In the genomic region with DNA sequence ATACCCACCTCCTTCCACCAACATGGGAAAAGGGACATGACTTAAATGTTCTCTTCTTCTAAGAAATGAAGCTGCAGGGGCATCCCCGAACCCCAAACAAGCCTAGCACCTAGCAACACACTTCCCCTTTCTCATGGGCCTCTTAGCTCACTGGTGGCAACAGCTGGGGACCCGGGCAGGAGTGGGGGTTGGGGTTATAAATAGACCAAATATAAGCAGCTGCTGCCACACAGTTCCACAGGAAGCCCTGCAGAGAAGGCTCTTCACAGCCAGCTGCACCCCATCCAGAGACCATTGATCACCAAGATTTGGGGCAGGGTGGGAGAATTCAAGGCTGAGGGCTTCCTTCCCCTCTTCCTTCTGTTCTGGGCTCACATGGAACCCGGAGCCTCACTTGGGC, we compare ENCODE assay signal across 8 mouse cellular contexts. TPM values are rescaled to one million over a fixed set of nuclear protein-coding genes. Genes with fewer than 3 reads are reported as not detected.
DNase-seq lines count a peak whose midpoint lies in the region; ATAC-seq and TF ChIP-seq lines count a peak whose summit lies in the region.

No protein-coding gene starts in this region.

- H3K27ac ChIP-seq in liver, embryonic 11.5 days (ENCODE audit: low read depth, low read length) = no peak overlapping the region
- H3K27ac ChIP-seq in limb, embryonic 12.5 days = peak overlapping the region; percentile 45; the same call in 1 of the 2 replicates

- H3K79me2 ChIP-seq in myocyte (ENCODE audit: control insufficient read depth, insufficient read depth) = no peaks in the 10 kb centered on the region

- no peak for ATAC-seq in liver, embryonic 11.5 days (replicated peaks; ENCODE audit: low FRiP score)
- ATAC-seq in limb, embryonic 12.5 days (ENCODE audit: insufficient number of reproducible peaks, insufficient read depth, low FRiP score, low TSS enrichment, low read depth) = peak; percentile 79

- H3K4me2 ChIP-seq in liver, embryonic 11.5 days = no peak overlapping the region; the same call in 1 of the 2 replicates
- no peak overlapping the region for H3K4me2 ChIP-seq in limb, embryonic 12.5 days
- H3K4me2 ChIP-seq in myocyte (ENCODE audit: low read depth) = peak overlapping the region; percentile 63

- H3K27me3 ChIP-seq in liver, embryonic 11.5 days (replicated peaks; ENCODE audit: control insufficient read depth, insufficient read depth, low read length) = peaks cover 17% of the 10 kb centered on the region
- peaks cover 39% of the 10 kb centered on the region for H3K27me3 ChIP-seq in limb, embryonic 12.5 days
- no peaks in the 10 kb centered on the region for H3K27me3 ChIP-seq in myocyte (ENCODE audit: control insufficient read depth, insufficient read depth, insufficient read length)

- no peak overlapping the region for H3K4me3 ChIP-seq in liver, embryonic 11.5 days (ENCODE audit: low read depth, low read length)
- no peak overlapping the region for H3K4me3 ChIP-seq in limb, embryonic 12.5 days (replicated peaks)
- no peak overlapping the region for H3K4me3 ChIP-seq in myocyte

- H3K9ac ChIP-seq in liver, embryonic 11.5 days (ENCODE audit: low read depth, low read length) = no peak overlapping the region
- H3K9ac ChIP-seq in limb, embryonic 12.5 days (replicated peaks) = no peak overlapping the region

- H3K36me3 ChIP-seq in liver, embryonic 11.5 days (ENCODE audit: control insufficient read depth, insufficient read depth, low read length) = no peaks in the 10 kb centered on the region
- no peaks in the 10 kb centered on the region for H3K36me3 ChIP-seq in limb, embryonic 12.5 days
- H3K36me3 ChIP-seq in myocyte (ENCODE audit: control insufficient read depth, insufficient read depth) = no peaks in the 10 kb centered on the region

- no peaks in the 10 kb centered on the region for H3K9me3 ChIP-seq in liver, embryonic 11.5 days (ENCODE audit: control insufficient read depth, low read length)
- H3K9me3 ChIP-seq in limb, embryonic 12.5 days = no peaks in the 10 kb centered on the region

- DNase-seq in liver = peak; percentile 45
- no peak for DNase-seq in liver, embryonic 11.5 days (ENCODE audit: low spot score)
- DNase-seq in heart, adult 18-20 months = peak; percentile 55 to 85
- DNase-seq in left cerebral cortex, adult 18-20 months (ENCODE audit: low spot score in 2 of 2) = no peak
- DNase-seq in cerebellum, adult 11 months = no peak
- no peak for DNase-seq in embryo, embryonic 9.5 days (ENCODE audit: extremely low spot score)

- no peak for TF ChIP-seq POLR2A in myocyte (IDR thresholded peaks at IDR 0.05; ENCODE audit: insufficient read length, low read depth)

- 27% methylated on average over 3 of the region's 3 CpGs for WGBS in liver, embryonic 11.5 days
- 34% methylated on average over 3 of the region's 3 CpGs for WGBS in limb, embryonic 12.5 days

- no peak overlapping the region for H3ac ChIP-seq in myocyte (ENCODE audit: control insufficient read depth, insufficient read length)

- no peaks in the 10 kb centered on the region; the same call in 1 of the 2 replicates for H3K4me1 ChIP-seq in liver, embryonic 11.5 days (replicated peaks; ENCODE audit: control insufficient read depth, insufficient read depth, low read length)
- peaks cover 15% of the 10 kb centered on the region for H3K4me1 ChIP-seq in limb, embryonic 12.5 days (replicated peaks)

TF ChIP-seq in myocyte, 11 proteins besides CTCF, POLR2A, EP300 and RAD21:
- TF ChIP-seq USF1 (IDR thresholded peaks at IDR 0.05; ENCODE audit: low read depth) (no peak), REST (IDR thresholded peaks at IDR 0.05; ENCODE audit: insufficient read depth, insufficient read length) (no peak), CEBPB (IDR thresholded peaks at IDR 0.05; ENCODE audit: insufficient read depth, poor library complexity, severe bottlenecking) (no peak), E2F4 (IDR thresholded peaks at IDR 0.05; ENCODE audit: insufficient read depth) (no peak), TCF3 (IDR thresholded peaks at IDR 0.05; ENCODE audit: insufficient read length, low read depth) (peak; percentile 36), MYOD1 (IDR thresholded peaks at IDR 0.05; ENCODE audit: control insufficient read depth in 1 of 3, insufficient read length in 2 of 3, low read depth in 2 of 3) (peak; percentile 78 to 85 (median 83)), TCF12 (IDR thresholded peaks at IDR 0.05; ENCODE audit: insufficient read depth, poor library complexity, severe bottlenecking) (peak; percentile 62), SRF (IDR thresholded peaks at IDR 0.05; ENCODE audit: control insufficient read depth, insufficient read length, low read depth) (no peak), POLR2AphosphoS2 (IDR thresholded peaks at IDR 0.05; ENCODE audit: insufficient read length, low read depth) (no peak), MAX (IDR thresholded peaks at IDR 0.05; ENCODE audit: low read depth) (no peak), MYOG (IDR thresholded peaks at IDR 0.05; ENCODE audit: control insufficient read depth in 1 of 3, insufficient read depth in 1 of 3, insufficient read length in 2 of 3, low read depth in 2 of 3) (peak; percentile 45 to 91 (median 84))

RNA-seq across cellular contexts. Expression of gene Adgre5, which starts 7.6 kb away (rescaled TPM):
- 16.8 and 17.2 TPM in 2 replicates for polyA plus RNA-seq in liver, embryonic 11.5 days (2014; fragmentation: Nextera tagmentation; extraction: Ambion mirVana)
- total RNA-seq in heart, adult 18-20 months (2021) = 10 to 100 TPM; 41.1 to 43.2 TPM
- 24.2 and 28.0 TPM in 2 replicates for polyA plus RNA-seq in limb, embryonic 12.5 days (2016; fragmentation: Nextera tagmentation; extraction: Ambion mirVana)
- 137 TPM for polyA plus RNA-seq in myocyte (2012; fragmentation: generic; extraction: Trizol)
- total RNA-seq in left cerebral cortex, adult 18-20 months (2021) = 10 to 100 TPM; 11.8 TPM

RNA-seq across cellular contexts. Expression of gene Ddx39, which starts 33.7 kb away (rescaled TPM):
- 375 and 420 TPM in 2 replicates for polyA plus RNA-seq in liver, embryonic 11.5 days (2014; fragmentation: Nextera tagmentation; extraction: Ambion mirVana)
- 10 to 100 TPM; 15.2 to 15.9 TPM for total RNA-seq in heart, adult 18-20 months (2021)
- polyA plus RNA-seq in limb, embryonic 12.5 days (2016; fragmentation: Nextera tagmentation; extraction: Ambion mirVana) = 155 and 164 TPM in 2 replicates
- 113 TPM for polyA plus RNA-seq in myocyte (2012; fragmentation: generic; extraction: Trizol)
- 10 to 100 TPM; 14.6 to 19.2 TPM for total RNA-seq in left cerebral cortex, adult 18-20 months (2021)

RNA-seq across cellular contexts. Expression of gene Pkn1, which starts 49.7 kb away (rescaled TPM):
- 23.3 and 24.3 TPM in 2 replicates for polyA plus RNA-seq in liver, embryonic 11.5 days (2014; fragmentation: Nextera tagmentation; extraction: Ambion mirVana)
- 10 to 100 TPM; 51.1 to 52.7 TPM for total RNA-seq in heart, adult 18-20 months (2021)
- polyA plus RNA-seq in limb, embryonic 12.5 days (2016; fragmentation: Nextera tagmentation; extraction: Ambion mirVana) = 36.8 and 37.4 TPM in 2 replicates
- 34.1 TPM for polyA plus RNA-seq in myocyte (2012; fragmentation: generic; extraction: Trizol)
- 10 to 100 TPM; 53.9 to 65.2 TPM for total RNA-seq in left cerebral cortex, adult 18-20 months (2021)

Comparison
In these comparisons a context has a peak if more than half of its experiments do, and no peak if none do; other contexts are left out.
1. DNase-seq: peak in liver (single experiment) and heart, adult 18-20 months (2 of 2); none in liver, embryonic 11.5 days (single experiment), left cerebral cortex, adult 18-20 months (0 of 2), cerebellum, adult 11 months (single experiment) and embryo, embryonic 9.5 days (single experiment).